Mouse (Mus musculus): Measurements from ENCODE around the gene Psma7. TPM values are rescaled to one million over a fixed set of nuclear protein-coding genes. Genes with fewer than 3 reads are reported as not detected.

Gene Psma7
- polyA plus RNA-seq, 1 experiment, result 395 TPM

- Histone ChIP-seq H3K4me2 (ENCODE audit: low read depth) (no peak overlapping the region), H3K4me3 (no peak overlapping the region), H3ac (ENCODE audit: control insufficient read depth, insufficient read length) (no peak overlapping the region), H3K27me3 (ENCODE audit: control insufficient read depth, insufficient read depth, insufficient read length) (no peaks in the 10 kb centered on the region), H3K36me3 (ENCODE audit: control insufficient read depth, insufficient read depth) (peaks cover 10% of the 10 kb centered on the region), H3K79me2 (ENCODE audit: control insufficient read depth, insufficient read depth) (no peaks in the 10 kb centered on the region)
- TF ChIP-seq MAX (IDR thresholded peaks at IDR 0.05; ENCODE audit: low read depth), result no peak
- no peak for TF ChIP-seq MYOD1 (IDR thresholded peaks at IDR 0.05; ENCODE audit: control insufficient read depth in 1 of 3, insufficient read length in 2 of 3, low read depth in 2 of 3)
- no peak for TF ChIP-seq REST (IDR thresholded peaks at IDR 0.05; ENCODE audit: insufficient read depth, insufficient read length)
- no peak for TF ChIP-seq CEBPB (IDR thresholded peaks at IDR 0.05; ENCODE audit: insufficient read depth, poor library complexity, severe bottlenecking)
- no peak for TF ChIP-seq POLR2AphosphoS2 (IDR thresholded peaks at IDR 0.05; ENCODE audit: insufficient read length, low read depth)
- TF ChIP-seq USF1 (IDR thresholded peaks at IDR 0.05; ENCODE audit: low read depth), result no peak
- no peak for TF ChIP-seq MYOG (IDR thresholded peaks at IDR 0.05; ENCODE audit: control insufficient read depth in 1 of 3, insufficient read depth in 1 of 3, insufficient read length in 2 of 3, low read depth in 2 of 3)
- no peak for TF ChIP-seq E2F4 (IDR thresholded peaks at IDR 0.05; ENCODE audit: insufficient read depth)
- no peak for TF ChIP-seq SRF (IDR thresholded peaks at IDR 0.05; ENCODE audit: control insufficient read depth, insufficient read length, low read depth)
- TF ChIP-seq TCF3 (IDR thresholded peaks at IDR 0.05; ENCODE audit: insufficient read length, low read depth), result no peak
- no peak for TF ChIP-seq TCF12 (IDR thresholded peaks at IDR 0.05; ENCODE audit: insufficient read depth, poor library complexity, severe bottlenecking)
- no peak for TF ChIP-seq POLR2A (IDR thresholded peaks at IDR 0.05; ENCODE audit: insufficient read length, low read depth)
Observed at GRCm38 (mm10) chr2:180063338-180064131, 21.3 kb upstream of the Psma7 start.

DNA sequence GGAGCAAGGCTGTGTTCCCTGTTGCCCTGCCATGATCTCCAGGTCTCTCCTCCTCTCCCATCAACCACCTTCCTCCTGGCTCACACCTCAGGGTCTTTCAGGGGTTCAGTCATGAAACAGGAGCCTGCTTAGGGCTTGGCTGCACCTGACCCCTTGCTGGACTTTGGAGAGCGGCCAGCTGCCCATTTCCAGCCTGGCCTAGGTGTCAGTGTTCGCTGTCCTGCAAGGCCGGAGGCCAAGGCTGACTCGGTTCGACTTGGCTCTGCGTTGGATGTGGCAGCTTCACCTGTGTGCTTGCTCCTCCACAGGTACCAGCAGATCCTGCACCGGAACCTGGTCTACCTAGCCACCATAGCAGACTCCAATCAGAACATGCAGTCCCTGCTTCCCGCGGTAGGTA lies 10.8 kb upstream of the Psma7 start:
- H3K4me2 ChIP-seq (ENCODE audit: low read depth), result no peak overlapping the region
- H3K36me3 ChIP-seq (ENCODE audit: control insufficient read depth, insufficient read depth), result no peaks in the 10 kb centered on the region
- TF ChIP-seq TCF12 (IDR thresholded peaks at IDR 0.05; ENCODE audit: insufficient read depth, poor library complexity, severe bottlenecking) (no peak), SRF (IDR thresholded peaks at IDR 0.05; ENCODE audit: control insufficient read depth, insufficient read length, low read depth) (no peak), REST (IDR thresholded peaks at IDR 0.05; ENCODE audit: insufficient read depth, insufficient read length) (no peak), MYOG (IDR thresholded peaks at IDR 0.05; ENCODE audit: control insufficient read depth in 1 of 3, insufficient read depth in 1 of 3, insufficient read length in 2 of 3, low read depth in 2 of 3) (no peak), POLR2AphosphoS2 (IDR thresholded peaks at IDR 0.05; ENCODE audit: insufficient read length, low read depth) (no peak), CEBPB (IDR thresholded peaks at IDR 0.05; ENCODE audit: insufficient read depth, poor library complexity, severe bottlenecking) (no peak), MAX (IDR thresholded peaks at IDR 0.05; ENCODE audit: low read depth) (no peak), E2F4 (IDR thresholded peaks at IDR 0.05; ENCODE audit: insufficient read depth) (no peak), MYOD1 (IDR thresholded peaks at IDR 0.05; ENCODE audit: control insufficient read depth in 1 of 3, insufficient read length in 2 of 3, low read depth in 2 of 3) (no peak), POLR2A (IDR thresholded peaks at IDR 0.05; ENCODE audit: insufficient read length, low read depth) (no peak), TCF3 (IDR thresholded peaks at IDR 0.05; ENCODE audit: insufficient read length, low read depth) (no peak), USF1 (IDR thresholded peaks at IDR 0.05; ENCODE audit: low read depth) (no peak)
- no peaks in the 10 kb centered on the region for H3K27me3 ChIP-seq (ENCODE audit: control insufficient read depth, insufficient read depth, insufficient read length)
- no peak overlapping the region for H3ac ChIP-seq (ENCODE audit: control insufficient read depth, insufficient read length)
- H3K4me3 ChIP-seq, result no peak overlapping the region
- H3K79me2 ChIP-seq (ENCODE audit: control insufficient read depth, insufficient read depth), result peaks cover 2% of the 10 kb centered on the region

DNA sequence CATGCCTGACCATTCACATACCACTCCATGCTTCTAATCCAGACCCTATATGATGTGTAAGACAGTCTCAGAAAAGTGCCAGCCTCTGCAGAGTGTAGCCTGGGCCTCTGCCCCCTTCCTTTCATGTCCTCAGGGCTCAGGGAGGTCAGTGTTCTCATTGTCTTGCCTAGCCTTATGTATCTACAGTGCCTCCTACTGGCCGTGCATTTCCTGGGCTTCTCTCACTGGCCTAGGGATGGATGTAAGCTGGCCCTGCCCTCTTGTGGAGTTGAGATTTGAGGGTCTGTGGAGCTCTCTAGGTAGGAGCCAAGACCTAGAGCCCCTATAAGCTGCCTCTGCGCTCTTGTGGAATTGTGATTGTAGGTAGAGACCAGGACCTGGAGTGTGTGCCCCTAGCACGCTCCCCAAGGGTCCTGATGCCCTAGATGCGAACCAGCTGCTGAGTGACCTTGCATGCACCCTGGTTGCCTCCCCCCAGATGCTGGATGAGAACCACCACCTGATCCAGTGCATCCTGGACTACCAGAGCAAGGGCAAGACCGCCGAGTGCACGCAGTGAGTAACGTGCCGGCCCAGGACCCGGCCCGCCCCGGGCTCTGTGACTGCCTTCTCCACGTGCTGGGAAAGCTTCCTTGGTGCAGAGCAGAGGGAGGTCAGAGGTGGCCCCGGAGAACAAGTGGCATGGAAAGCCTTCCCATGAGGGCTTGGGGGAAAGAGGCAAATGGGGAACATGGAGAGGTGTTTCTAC lies 9.9 kb upstream of the Psma7 start:
- Histone ChIP-seq H3K4me3 (no peak overlapping the region), H3K36me3 (ENCODE audit: control insufficient read depth, insufficient read depth) (no peaks in the 10 kb centered on the region), H3K27me3 (ENCODE audit: control insufficient read depth, insufficient read depth, insufficient read length) (no peaks in the 10 kb centered on the region), H3K4me2 (ENCODE audit: low read depth) (no peak overlapping the region), H3ac (ENCODE audit: control insufficient read depth, insufficient read length) (no peak overlapping the region), H3K79me2 (ENCODE audit: control insufficient read depth, insufficient read depth) (peaks cover 5% of the 10 kb centered on the region)
- TF ChIP-seq TCF3 (IDR thresholded peaks at IDR 0.05; ENCODE audit: insufficient read length, low read depth) (no peak), POLR2A (IDR thresholded peaks at IDR 0.05; ENCODE audit: insufficient read length, low read depth) (no peak), E2F4 (IDR thresholded peaks at IDR 0.05; ENCODE audit: insufficient read depth) (no peak), MYOD1 (IDR thresholded peaks at IDR 0.05; ENCODE audit: control insufficient read depth in 1 of 3, insufficient read length in 2 of 3, low read depth in 2 of 3) (no peak), POLR2AphosphoS2 (IDR thresholded peaks at IDR 0.05; ENCODE audit: insufficient read length, low read depth) (no peak), TCF12 (IDR thresholded peaks at IDR 0.05; ENCODE audit: insufficient read depth, poor library complexity, severe bottlenecking) (no peak), REST (IDR thresholded peaks at IDR 0.05; ENCODE audit: insufficient read depth, insufficient read length) (no peak), MAX (IDR thresholded peaks at IDR 0.05; ENCODE audit: low read depth) (no peak), USF1 (IDR thresholded peaks at IDR 0.05; ENCODE audit: low read depth) (no peak)

DNA sequence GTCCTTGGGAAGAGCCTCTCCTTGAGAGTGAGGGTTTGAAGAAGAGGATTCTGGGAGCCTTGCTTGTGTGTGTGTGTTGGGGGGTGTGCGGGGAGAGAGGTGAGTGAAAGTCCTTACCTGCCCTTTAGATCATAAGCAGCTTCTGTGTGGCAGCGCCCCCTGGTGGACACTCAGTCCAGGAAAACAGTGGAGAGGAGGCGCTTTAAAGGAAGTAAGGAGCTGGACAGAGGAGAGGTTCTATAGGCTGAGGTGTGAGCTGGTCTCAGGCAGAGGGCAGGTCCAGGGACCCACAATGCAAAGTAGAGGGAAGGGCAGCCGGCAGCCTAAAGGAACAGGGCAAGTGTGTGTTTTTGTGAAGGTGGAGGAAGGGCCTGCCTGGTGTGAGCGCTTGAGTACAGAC lies 8.8 kb upstream of the Psma7 start:
- Histone ChIP-seq H3K27me3 (ENCODE audit: control insufficient read depth, insufficient read depth, insufficient read length) (no peaks in the 10 kb centered on the region), H3K36me3 (ENCODE audit: control insufficient read depth, insufficient read depth) (no peaks in the 10 kb centered on the region), H3K4me2 (ENCODE audit: low read depth) (no peak overlapping the region), H3K4me3 (no peak overlapping the region), H3K79me2 (ENCODE audit: control insufficient read depth, insufficient read depth) (peaks cover 5% of the 10 kb centered on the region), H3ac (ENCODE audit: control insufficient read depth, insufficient read length) (no peak overlapping the region)
- TF ChIP-seq MYOG (IDR thresholded peaks at IDR 0.05; ENCODE audit: control insufficient read depth in 1 of 3, insufficient read depth in 1 of 3, insufficient read length in 2 of 3, low read depth in 2 of 3) (no peak), MYOD1 (IDR thresholded peaks at IDR 0.05; ENCODE audit: control insufficient read depth in 1 of 3, insufficient read length in 2 of 3, low read depth in 2 of 3) (no peak), POLR2AphosphoS2 (IDR thresholded peaks at IDR 0.05; ENCODE audit: insufficient read length, low read depth) (no peak), TCF12 (IDR thresholded peaks at IDR 0.05; ENCODE audit: insufficient read depth, poor library complexity, severe bottlenecking) (no peak), USF1 (IDR thresholded peaks at IDR 0.05; ENCODE audit: low read depth) (no peak), MAX (IDR thresholded peaks at IDR 0.05; ENCODE audit: low read depth) (no peak), TCF3 (IDR thresholded peaks at IDR 0.05; ENCODE audit: insufficient read length, low read depth) (no peak), SRF (IDR thresholded peaks at IDR 0.05; ENCODE audit: control insufficient read depth, insufficient read length, low read depth) (no peak), POLR2A (IDR thresholded peaks at IDR 0.05; ENCODE audit: insufficient read length, low read depth) (no peak), CEBPB (IDR thresholded peaks at IDR 0.05; ENCODE audit: insufficient read depth, poor library complexity, severe bottlenecking) (no peak), E2F4 (IDR thresholded peaks at IDR 0.05; ENCODE audit: insufficient read depth) (no peak), REST (IDR thresholded peaks at IDR 0.05; ENCODE audit: insufficient read depth, insufficient read length) (no peak)
